Mouse (Mus musculus) Patski (cell line): ENCODE measurements at regions not wholly inside any gene's neighbourhood (a gene's known extent, or its start where the extent isn't known, plus 50 kb on each side); places are given as distances from the start of the nearest gene placed in this dataset.

Experiments
- ATAC-seq: fragments of 100-300 bp; one replicate; pipeline ENCODE4 v1.8.0; 2021
- CTCF ChIA-PET: fragments of 350-600 bp; sonication (Branson Sonifier 250); formaldehyde crosslinking; loops from one replicate; lab custom pipeline; 2022; ENCODE audit warnings: inconsistent platforms; lab: Charles Lee
- POLR2A ChIA-PET: fragments of 350-600 bp; sonication (Branson Sonifier 250); formaldehyde crosslinking; loops from one replicate; lab custom pipeline; 2022; ENCODE audit warnings: antibody characterized with exemption, inconsistent platforms; lab: Charles Lee
- DNase-seq: peaks from one replicate; pipeline ENCODE4 v3.0.0-alpha.2; 2011; ENCODE audit warnings: low read depth, low spot score
- H3K27me3 ChIP-seq: fragments of 371-371 bp; one replicate; pipeline ENCODE4 v1.5.1; 2021
- CTCF ChIP-seq: fragments of 100-300 bp; IDR thresholded peaks from one replicate; pipeline ENCODE4 v1.5.1; 2021
- in situ Hi-C: fragments of 300-500 bp; cut with MboI; formaldehyde crosslinking; loops from 3 replicates; pipeline ENCODE4 v1.11.1; 2018; ENCODE audit warnings: low pct_unique_long_range_greater_than_20kb, mixed read lengths

DNA sequence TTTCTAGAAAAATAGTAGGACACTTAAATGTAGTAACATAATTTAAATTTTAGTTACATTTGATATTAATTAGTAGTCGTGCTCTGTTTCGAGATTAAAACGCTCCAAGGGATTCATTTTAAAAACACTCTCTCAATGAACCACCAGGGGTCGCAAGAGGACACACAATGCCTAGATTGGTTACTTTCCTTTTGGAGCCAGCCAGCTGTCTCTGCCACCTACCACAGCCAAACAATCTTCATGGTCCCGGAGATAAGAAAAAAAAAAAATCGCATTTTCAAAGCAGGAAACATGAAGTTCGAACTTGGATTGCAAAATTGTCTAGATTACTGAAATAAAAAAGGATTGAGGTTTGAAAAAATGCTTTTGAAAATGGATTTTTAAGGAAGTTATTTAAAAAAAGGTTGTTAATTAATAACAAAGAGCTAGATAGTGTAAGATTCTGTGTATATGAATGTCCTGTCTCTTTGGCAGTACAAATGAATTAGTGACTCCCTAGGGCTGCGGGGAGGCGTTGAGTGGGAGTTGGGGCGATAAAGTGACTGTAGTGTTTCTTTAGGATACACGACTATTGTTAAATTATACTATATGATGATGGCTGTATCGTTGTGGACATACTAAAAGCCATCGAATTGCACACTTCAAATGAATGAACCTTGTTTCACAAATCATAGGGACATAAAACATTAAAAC lies 108.6 kb downstream of the Gm5447 start:
- DNase-seq = peak; percentile 30
- in situ Hi-C loops = loop anchor here (5.0 kb wide), 3 partner anchors 125 to 580 kb away; no protein-coding TSS in a partner anchor

DNA sequence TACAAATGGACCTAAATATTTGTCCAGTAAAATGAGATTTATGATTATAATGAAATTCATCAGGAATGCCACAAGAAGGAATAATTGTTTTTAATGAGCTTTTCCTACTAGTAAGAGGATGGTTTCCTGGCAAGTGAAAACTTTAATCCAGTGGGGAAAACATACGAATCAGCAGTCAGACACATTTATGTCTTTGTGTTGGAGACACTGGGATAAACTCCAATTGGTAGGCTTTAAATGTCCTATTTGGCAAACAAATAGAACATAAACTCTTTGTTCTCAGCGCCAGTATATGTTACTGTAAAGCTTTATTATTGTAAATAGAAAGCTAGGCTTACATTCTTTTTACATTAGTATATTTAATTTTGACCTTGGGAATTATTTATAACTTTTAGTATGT lies 127.0 kb downstream of the Gm5447 start:
- DNase-seq (no peak), ATAC-seq (no peak)
- in situ Hi-C loops = no loop called here
- TF ChIP-seq CTCF = no peak
- CTCF ChIA-PET = interaction anchor here (1.1 kb wide), 1 partner anchor 18 kb away, joined by 3 read pairs; no protein-coding TSS in a partner anchor
- H3K27me3 ChIP-seq = peaks cover 32% of the 10 kb centered on the region
- POLR2A ChIA-PET = no interaction called here

More for the DNA sequence above, 108.6 kb downstream of the Gm5447 start:
- peaks cover 24% of the 10 kb centered on the region for H3K27me3 ChIP-seq
- TF ChIP-seq CTCF = peak; percentile 84
- no peak for ATAC-seq
- POLR2A ChIA-PET = no interaction called here
- CTCF ChIA-PET = interaction anchor here (0.7 to 2.9 kb wide), 16 partner anchors 14 to 598 kb away, joined by 3 to 10 read pairs (median 4); no protein-coding TSS in a partner anchor

DNA sequence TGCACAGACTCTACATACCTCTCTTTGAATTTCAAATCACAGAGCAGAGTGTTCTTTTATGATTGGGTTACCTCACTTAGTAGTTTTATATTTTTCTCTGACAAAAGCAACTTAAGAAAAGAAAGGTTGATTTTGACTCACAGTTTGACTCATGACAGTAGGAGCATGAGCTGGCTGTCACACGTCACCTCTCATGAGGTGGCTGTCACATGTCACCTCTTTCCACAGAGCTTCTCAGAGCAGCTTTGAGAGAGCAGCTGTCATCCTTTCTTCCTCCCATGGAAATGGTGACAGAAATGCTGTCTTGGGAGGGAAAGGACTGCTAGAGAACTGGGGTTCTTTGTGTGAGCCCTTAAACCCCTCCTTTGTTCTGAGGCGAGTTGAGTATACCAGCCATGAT lies 133.4 kb downstream of the Gm5447 start:
- DNase-seq = no peak
- in situ Hi-C loops = no loop called here
- ChIA-PET POLR2A (no interaction called here), CTCF (no interaction called here)
- H3K27me3 ChIP-seq = peaks cover 20% of the 10 kb centered on the region
- TF ChIP-seq CTCF = no peak
- ATAC-seq = no peak

DNA sequence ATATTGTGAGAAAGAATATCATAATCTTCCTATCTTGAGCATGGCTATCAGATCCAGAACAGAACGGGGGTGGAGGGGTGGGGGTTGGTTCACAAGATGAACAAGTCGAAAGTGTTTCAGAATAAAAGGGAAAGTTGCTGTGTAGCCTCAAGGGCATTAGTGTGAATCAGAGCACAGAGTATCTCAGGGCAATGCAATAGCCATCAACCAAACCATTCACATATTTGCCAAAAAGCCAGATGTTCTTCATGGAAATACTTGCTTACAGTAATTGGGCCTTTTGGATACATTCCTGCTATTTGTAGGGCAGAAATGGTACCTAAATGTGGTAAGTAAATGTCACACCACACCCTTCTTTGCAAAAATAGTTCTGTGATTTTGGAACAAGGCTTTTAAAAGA lies 135.2 kb downstream of the Gm5447 start:
- ChIA-PET CTCF (interaction anchor here (1.2 kb wide), 1 partner anchor 11 kb away, joined by 3 read pairs; no protein-coding TSS in a partner anchor), POLR2A (no interaction called here)
- DNase-seq (no peak), ATAC-seq (no peak)
- in situ Hi-C loops = no loop called here
- TF ChIP-seq CTCF = no peak
- peaks cover 3% of the 10 kb centered on the region for H3K27me3 ChIP-seq

DNA sequence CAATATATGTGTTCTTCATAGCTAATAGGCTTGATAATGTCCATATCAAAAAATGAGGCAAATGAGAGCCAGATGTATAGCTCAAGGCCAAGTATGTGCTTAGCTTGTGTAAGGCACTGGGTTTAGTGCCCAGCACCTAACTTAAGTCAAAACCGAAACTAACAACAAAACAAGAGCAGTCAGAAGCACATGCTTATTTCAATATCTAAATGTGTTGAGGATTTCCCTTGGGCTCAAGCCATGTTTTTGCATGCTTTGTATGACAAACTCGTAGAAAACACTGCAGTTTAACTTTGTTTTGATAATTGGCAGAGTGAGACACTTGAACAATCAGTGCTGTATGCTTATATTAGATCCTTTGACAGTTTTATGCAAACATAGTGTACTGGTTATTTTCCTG lies 148.7 kb downstream of the Gm5447 start:
- no peak for TF ChIP-seq CTCF
- no peak for DNase-seq

DNA sequence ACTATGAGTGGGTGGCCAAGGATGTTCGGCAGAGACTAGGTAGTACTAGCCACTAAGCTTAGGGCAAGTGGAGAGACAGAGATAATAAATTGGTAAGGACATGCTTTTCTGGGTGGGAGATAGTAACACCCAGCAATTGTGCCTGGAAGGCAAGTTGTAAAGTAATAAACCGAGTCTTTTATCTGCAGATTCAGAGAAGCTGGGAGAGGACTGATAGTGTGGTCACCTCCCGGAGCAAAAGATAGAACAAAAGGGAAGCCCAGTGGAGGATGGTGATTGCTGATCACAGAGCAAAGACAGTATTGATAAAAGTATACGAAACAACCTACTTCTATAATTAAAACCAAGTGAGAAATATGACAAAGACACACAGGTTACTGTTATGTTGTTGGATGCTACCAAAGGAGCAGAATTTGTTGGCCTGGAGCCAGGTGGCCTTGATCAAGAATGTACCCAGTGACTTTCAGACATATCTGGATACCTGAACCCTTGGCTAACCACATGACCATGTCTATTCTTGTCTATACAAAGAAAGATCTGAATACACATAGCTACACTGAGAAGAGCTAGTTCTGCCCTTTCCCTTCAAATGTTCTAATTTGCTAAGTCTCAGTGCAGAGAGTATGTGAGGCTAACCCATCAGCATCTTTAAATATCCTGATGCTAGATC lies 150.7 kb downstream of the Gm5447 start:
- DNase-seq (no peak), ATAC-seq (no peak)
- H3K27me3 ChIP-seq = peaks cover 15% of the 10 kb centered on the region
- in situ Hi-C loops = no loop called here
- POLR2A ChIA-PET = no interaction called here
- TF ChIP-seq CTCF = no peak
- CTCF ChIA-PET = interaction anchor here (1.2 to 2.0 kb wide), 2 partner anchors 8 to 41 kb away, joined by 3 to 8 read pairs; no protein-coding TSS in a partner anchor

More for the DNA sequence above, 148.7 kb downstream of the Gm5447 start:
- in situ Hi-C loops = no loop called here
- peaks cover 15% of the 10 kb centered on the region for H3K27me3 ChIP-seq
- no peak for ATAC-seq
- ChIA-PET CTCF (interaction anchor here (2.0 kb wide), 1 partner anchor 10 kb away, joined by 8 read pairs; no protein-coding TSS in a partner anchor), POLR2A (no interaction called here)

DNA sequence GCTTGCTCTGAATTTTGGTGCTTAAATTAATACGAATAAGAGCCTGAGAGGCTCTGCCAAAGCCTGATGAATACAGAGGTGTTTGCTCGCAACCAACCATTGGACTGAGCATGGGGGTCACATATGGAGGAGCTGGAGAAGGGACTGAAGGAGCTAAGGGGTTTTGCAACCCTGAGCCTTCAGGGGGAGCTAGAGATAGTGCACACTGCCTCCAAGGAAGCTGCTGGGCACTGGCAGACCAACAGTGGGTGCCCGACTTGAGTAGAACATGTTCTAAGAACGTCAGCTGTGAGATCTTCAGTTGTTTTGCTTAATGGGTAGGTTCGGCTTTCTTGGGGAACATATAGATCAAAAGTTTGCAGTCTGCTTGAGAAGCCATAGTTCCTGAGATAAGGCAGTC lies 158.5 kb downstream of the Gm5447 start:
- DNase-seq = no peak
- H3K27me3 ChIP-seq = no peaks in the 10 kb centered on the region
- in situ Hi-C loops = no loop called here
- CTCF ChIA-PET = interaction anchor here (1.0 to 2.3 kb wide), 3 partner anchors 9 to 30 kb away, joined by 3 to 8 read pairs (median 4); no protein-coding TSS in a partner anchor
- ATAC-seq = no peak
- TF ChIP-seq CTCF = peak; percentile 49
- POLR2A ChIA-PET = no interaction called here

DNA sequence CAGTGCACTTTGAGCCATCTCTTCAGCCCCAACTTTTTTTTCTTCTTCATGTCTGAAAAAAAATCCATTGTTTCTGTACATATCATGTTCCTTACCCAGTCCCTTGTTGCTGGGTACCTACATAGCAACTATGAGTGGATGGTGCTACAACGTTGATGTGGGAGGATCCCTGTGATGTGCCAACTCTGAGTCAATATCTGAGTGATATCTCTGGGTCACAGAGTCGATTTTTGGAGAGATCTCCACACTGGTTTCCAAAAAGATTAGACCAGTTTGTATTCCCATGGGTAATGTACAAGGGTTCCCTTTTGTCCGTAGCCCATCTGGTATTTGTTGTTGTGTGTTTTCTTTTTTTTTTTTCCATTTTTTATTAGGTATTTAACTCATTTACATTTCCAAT lies 165.7 kb downstream of the Gm5447 start:
- CTCF ChIA-PET = no interaction called here
- ATAC-seq (no peak), DNase-seq (no peak)
- in situ Hi-C loops = no loop called here
- POLR2A ChIA-PET = no interaction called here
- peaks cover 4% of the 10 kb centered on the region for H3K27me3 ChIP-seq
- TF ChIP-seq CTCF = no peak

DNA sequence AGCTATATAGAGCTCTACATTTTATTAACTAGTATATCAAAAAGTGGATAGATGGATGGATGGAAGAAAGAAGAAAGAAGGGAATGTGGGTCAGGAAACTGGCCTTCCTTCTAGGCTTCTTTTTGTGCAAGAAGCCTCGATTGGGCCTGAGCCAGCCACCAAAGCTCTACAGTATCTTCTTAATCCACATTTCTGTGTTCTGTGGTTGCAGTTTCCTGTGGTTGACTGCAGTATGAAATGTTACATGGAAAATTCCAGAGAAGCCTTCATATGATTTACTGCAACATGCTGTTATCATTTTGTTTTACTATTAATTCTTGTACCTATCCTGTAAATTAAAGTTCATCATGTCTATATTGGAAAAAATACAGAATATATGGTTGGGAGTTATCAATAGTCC lies 173.3 kb downstream of the Gm5447 start:
- no peak for DNase-seq
- in situ Hi-C loops = no loop called here
- no peak for TF ChIP-seq CTCF

DNA sequence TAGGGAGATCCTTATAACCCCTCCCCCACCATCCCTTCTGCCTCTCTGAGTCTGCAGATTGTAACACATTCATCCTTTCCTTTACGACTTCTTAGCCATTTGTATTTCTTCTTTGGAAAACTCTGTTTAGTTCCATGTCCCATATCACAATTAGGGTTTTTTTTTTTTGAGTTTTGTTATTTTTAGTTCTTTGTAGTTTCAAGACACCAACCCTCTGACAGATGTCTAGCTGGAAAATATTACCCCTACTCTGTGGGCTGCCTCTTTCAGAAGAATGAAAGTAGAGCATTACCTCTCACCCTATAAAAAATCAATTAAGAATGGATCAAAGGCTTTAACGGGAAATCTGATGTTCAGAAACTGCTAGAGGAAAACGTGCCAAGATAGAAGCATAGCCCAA lies 180.1 kb downstream of the Gm5447 start:
- no peak for ATAC-seq
- CTCF ChIA-PET = no interaction called here
- in situ Hi-C loops = no loop called here
- no peak for DNase-seq
- POLR2A ChIA-PET = interaction anchor here (0.6 kb wide), 1 partner anchor 744 kb away, joined by 3 read pairs; no protein-coding TSS in a partner anchor
- peaks cover 28% of the 10 kb centered on the region for H3K27me3 ChIP-seq
- TF ChIP-seq CTCF = no peak

More for the DNA sequence above, 173.3 kb downstream of the Gm5447 start:
- CTCF ChIA-PET = interaction anchor here (1.0 kb wide), 1 partner anchor 9 kb away, joined by 3 read pairs; no protein-coding TSS in a partner anchor
- POLR2A ChIA-PET = no interaction called here
- no peak for ATAC-seq
- peaks cover 18% of the 10 kb centered on the region for H3K27me3 ChIP-seq
